Mouse (Mus musculus) spleen, postnatal 10 days (tissue): Measurements from ENCODE around the gene Lrrc32.

Source experiments
- DNase-seq, 2 experiments: peaks; one replicate each; pipeline ENCODE4 v3.0.0; 2021 to 2022; ENCODE audit warnings: low spot score in 2 of 2

Lrrc32 gene

DNA sequence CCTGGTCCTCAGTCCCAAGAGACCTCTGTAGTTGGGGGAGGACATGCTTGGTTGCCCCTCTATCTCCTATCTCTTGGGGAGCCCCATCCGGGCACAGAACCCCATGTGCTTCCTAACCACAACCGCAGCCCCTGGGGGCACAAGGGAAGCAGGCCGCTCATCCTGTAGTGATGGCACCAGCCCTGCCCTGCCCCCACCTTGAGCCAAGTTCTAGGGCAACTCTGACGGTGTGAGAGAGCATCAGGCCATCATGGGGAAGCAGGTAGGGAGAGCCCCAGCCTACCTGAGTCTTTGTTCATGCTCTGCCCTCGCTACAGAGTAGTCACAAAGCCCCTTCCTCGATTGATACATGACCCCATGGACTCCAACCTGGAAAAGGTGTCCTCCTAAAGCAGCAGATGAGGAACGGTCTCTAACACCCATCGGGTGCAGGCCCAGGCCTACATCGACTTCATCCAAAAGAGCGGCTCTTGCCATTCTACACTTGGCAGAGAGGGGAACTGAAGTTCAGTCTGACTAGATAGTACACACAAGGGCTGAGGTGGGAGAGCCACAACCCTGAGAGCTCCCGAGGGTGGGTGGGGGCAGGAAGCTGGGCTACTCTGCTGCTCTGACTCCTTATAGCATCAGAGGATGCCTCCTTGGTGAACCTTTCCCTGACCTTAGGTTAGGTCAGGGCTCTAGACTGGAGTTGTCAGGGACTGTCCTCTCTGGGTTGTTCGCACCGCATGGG is 519 bp upstream of the Lrrc32 start:
- DNase-seq: peak; percentile 41 to 86

DNA sequence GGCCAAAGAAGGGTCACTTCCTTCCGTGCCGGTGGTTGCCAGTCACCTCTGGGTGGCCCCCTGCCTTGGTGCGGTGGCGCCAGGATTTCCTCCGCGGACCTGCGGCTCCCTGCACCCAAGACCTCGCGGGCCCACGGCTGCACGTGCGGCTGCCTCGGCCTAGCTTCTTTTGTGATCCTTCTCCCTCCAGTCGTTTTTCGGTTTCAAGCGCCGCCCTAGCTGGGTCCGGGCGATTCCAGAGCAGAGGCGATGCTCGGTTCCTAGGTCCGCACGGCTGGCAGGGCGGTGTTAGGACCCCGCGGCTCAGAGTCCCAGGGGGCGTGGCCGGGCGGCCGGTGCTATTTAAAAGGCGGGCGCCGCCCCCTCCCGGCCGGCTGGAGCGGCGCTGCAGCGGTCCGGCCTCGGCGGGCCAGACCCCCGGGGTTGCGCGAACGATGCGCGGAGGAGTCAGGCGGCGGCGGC is 571 bp downstream of the Lrrc32 start:
- DNase-seq: peak; percentile 30 to 77

- no peak for DNase-seq
These were observed 1.2 kb downstream of the Lrrc32 start for GRCm38 (mm10) chr7:98490328-98490727.

DNA sequence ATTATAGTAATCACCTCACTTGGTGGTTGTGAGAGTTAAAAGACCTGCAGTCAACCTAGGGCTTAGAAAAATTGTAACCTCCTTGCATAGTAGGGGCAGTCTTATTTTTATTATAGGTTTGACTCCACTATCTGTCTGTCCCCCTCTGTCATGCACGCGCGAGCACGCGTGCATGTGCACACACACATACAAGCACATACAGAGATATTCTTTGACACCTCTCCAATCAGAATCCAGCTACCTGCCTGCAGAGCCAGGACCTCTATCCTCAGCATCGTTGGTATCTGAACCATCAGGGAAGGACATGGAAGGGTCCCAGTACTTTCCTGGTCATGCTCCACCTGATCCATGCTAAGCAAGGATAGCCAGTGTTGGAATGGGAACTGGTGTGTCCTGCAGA is 1.8 kb downstream of the Lrrc32 start:
- DNase-seq: no peak

- DNase-seq: no peak
These were observed 2.5 kb downstream of the Lrrc32 start for GRCm38 (mm10) chr7:98491451-98492200.

GRCm38 (mm10) chr7:98492331-98492730 is 3.2 kb downstream of the Lrrc32 start:
- no peak for DNase-seq

DNA sequence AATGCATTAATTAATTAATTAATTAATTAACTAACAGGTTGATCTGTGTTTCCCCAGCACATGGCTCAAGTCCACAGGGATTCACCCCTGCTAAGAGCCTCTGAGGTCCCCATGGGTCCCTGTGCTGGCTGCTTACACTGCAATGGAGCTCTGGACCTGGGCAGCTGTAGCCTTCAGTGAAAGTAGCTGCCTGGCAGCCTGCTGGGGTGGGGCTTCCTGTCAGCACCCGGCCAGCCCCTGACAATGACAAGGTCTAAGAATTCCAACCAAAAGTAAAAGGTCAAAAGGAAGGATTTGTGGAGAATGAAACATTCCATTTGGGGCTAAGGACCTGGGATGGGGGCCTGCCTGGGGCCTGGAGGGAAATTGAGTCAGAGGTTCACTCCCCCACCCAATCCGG is 4.2 kb downstream of the Lrrc32 start:
- no peak for DNase-seq

DNA sequence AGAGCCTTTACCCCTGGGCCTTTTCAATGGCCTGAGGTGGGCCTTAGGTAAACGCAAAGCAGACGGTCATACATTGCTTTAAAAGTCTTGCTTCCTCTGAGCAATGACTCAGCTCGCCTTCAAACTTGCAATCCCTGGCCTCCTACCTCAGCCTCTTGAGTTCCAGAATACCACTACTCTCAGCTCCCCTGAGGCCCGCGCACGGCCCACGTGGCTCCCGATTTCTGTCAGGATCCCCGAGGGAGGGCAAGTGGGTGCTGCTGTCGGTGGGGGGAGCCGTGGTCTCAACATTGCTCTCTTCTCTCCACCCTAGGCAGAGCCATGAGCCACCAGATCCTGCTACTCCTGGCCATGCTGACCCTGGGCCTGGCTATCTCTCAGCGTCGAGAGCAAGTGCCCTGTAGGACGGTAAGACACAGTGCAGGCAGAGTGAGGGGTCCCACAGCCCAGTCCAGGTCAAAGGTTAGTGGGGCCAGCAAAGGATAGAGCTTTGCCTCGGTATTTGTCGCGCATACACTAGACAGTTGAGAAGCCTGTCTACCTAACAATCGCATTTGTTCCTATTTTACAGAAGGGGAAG is 4.9 kb downstream of the Lrrc32 start:
- DNase-seq: no peak

DNA sequence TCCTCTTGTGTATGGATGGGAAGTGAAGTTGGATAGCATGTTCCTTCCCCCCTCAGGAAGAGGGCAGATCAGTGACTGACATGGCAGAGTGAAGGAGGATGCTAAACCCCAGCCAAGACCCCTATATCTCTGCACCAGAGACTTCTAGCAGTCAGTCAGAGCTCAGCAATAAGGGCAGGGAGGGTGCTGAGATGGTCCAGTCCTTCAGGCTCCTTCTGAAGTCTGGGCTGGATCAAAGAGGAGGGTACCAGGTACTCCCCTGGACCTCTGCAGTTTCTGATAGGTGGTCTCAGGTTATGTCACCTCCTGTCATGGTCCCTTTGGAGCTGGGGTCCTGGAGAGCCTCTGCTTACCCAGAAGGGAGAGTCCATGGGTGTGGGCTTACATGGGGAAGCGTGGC is 6.5 kb downstream of the Lrrc32 start:
- no peak for DNase-seq

DNA sequence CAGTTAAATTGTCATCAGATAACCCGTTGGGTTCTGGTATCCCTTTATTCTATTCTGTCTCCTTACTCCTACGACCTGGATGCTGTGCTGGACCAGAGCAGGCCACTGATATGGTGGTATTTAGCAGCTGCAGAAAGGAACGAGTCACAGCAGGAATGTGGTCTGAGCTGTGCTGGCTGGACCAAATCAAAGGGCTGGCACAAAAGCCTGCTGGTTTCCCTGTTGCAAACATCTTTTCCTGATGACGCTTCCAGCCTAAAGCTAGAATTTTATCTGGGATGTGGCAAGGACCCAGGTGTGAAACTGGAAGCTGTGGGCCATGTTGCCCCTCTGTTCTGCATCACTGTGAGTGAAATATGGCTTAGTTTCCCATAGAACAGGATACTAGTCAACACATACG is 8.4 kb downstream of the Lrrc32 start:
- DNase-seq: no peak

GRCm38 (mm10) chr7:98498101-98498500 is 9.0 kb downstream of the Lrrc32 start:
- DNase-seq: no peak

- no peak for DNase-seq
These were observed 9.8 kb downstream of the Lrrc32 start for GRCm38 (mm10) chr7:98498656-98499560.

- no peak for DNase-seq
These were observed 10.6 kb downstream of the Lrrc32 start for GRCm38 (mm10) chr7:98499561-98500292.

DNA sequence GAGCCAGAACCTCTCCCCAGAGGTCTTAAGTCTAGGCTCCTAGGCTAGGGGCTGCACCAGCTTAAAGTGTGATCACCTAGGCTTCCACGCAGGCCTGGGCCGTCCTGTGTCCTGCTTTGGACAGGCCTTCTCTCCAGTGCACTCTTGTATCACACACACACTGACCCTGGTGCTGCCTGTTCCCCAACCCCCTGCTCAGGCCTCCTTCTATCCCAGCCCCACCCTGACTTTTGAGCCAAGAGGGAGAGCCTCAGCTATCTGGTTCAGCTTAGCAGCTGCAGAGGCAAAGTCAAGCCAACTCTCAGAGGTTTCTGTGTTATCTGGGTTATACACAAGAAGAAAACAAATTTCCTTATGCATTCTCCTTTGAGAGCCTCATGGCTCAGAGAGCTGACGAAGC is 11.4 kb downstream of the Lrrc32 start:
- no peak for DNase-seq

DNA sequence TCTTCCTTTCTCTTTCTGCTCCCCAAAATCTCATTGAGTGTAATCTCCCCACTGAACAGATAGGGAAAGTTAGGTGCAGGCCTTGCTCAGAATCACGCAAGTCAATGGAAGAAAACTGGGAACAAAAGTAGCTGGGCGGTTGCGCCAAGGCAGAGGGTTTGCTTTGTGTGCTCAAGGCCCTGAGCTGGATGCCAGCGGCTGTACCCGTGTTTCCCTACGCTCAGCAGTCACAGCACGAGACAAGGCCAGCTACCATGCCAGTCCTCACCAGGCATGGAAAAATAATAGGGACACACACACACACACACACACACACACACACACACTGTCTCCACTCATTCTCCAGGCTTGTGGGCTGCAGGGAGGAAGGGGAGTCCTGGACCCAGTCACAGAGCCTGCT is 12.0 kb downstream of the Lrrc32 start:
- DNase-seq: no peak

DNA sequence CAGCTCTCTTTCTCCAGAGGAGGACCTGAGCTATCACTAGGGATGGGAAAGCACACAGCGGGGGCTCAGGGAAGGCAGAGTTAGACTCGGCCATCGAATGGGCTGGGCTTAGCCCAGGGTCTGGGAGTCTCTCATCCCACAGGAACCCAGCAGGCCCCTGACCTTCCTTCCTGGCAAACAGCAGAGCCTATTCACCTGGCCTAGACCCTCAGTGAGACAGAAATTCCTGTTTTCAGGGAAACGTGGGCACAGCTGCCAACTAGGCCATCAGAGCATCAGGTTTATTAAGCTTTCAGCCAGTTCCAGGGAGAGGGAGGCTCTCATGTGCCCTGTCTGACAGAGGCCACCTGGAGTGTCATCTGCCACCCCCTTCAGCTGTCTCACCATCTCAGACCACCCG is 13.8 kb downstream of the Lrrc32 start:
- no peak for DNase-seq

GRCm38 (mm10) chr7:98503951-98504647 is 15.0 kb downstream of the Lrrc32 start:
- DNase-seq: no peak

DNA sequence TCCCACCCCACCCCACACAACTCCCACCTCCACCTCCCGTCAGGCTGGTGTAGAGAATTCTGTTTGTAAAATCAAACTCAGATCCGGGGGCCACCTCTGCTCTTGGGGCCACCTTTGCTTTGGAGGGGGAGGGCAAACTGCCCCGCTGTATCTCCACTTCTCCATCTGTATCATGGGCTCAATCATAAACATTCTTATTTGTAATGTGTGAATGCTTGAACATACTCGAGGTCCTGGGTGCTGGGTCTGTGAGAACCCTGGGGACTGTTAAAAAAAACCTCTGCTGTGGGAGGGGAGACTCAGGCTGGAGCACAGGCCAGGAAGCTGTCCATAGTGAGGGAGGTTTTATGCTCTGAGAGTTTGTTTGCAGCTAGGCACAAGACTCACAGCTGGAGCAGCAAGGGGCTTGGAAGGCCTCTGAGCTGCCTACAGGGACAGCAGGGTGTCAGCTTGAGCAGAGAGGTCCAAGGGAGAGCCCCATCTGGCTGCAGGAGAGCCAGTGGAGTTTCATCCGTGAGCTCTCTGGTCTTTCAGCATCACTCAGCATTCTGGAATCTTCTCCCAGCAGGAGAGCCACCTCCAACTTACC is 15.7 kb downstream of the Lrrc32 start:
- DNase-seq: peak in 1 of 2 experiments; percentile 11

- DNase-seq: no peak
These were observed 16.6 kb downstream of the Lrrc32 start for GRCm38 (mm10) chr7:98505664-98506063.
